Mouse (Mus musculus) cortical plate, adult 2 months (tissue): ENCODE measurements around the gene Rwdd2a. TPM values are rescaled to one million over a fixed set of nuclear protein-coding genes. Genes with fewer than 3 reads are reported as not detected.

Experiments
- H3K27ac ChIP-seq: fragments of 200-500 bp; 2 replicates; pipeline ENCODE4 v1.5.1; 2012; ENCODE audit warnings: low read length, control low read depth, inconsistent platforms; ENCODE audit not compliant: insufficient read depth
- H3K4me1 ChIP-seq: fragments of 200-500 bp; 2 replicates; pipeline ENCODE4 v1.6.1; 2011; ENCODE audit warnings: low read length; ENCODE audit not compliant: control insufficient read depth, insufficient read depth
- H3K4me3 ChIP-seq: fragments of 200-500 bp; 2 replicates; pipeline ENCODE4 v1.5.1; 2011; ENCODE audit warnings: mild to moderate bottlenecking, low read length, control low read depth; ENCODE audit not compliant: insufficient read depth
- CTCF ChIP-seq: fragments of 200-500 bp; IDR thresholded peaks from 2 replicates; pipeline ENCODE4 v1.5.1; 2011; ENCODE audit warnings: mild to moderate bottlenecking, control low read depth, low read length; ENCODE audit not compliant: insufficient read depth; ENCODE audit errors: extremely low read depth
- POLR2A ChIP-seq: fragments of 200-500 bp; IDR thresholded peaks from 2 replicates; pipeline ENCODE4 v1.6.1; 2011; ENCODE audit warnings: mild to moderate bottlenecking, low read length, control low read depth; ENCODE audit not compliant: insufficient read depth; ENCODE audit errors: extremely low read depth
- polyA plus RNA-seq: library from polyadenylated mRNA; depleted of rRNA; stranded (reverse); fragments of >200 nt; gene quantifications from 2 replicates; pipeline ENCODE4 v1.2.3, GENCODE M21; 2012

Gene Rwdd2a
- polyA plus RNA-seq, 1 experiment: 24.2 TPM

- no peak overlapping the region for H3K4me3 ChIP-seq
- TF ChIP-seq POLR2A: no peak
- no peak overlapping the region for H3K27ac ChIP-seq
- no peaks in the 10 kb centered on the region for H3K4me1 ChIP-seq
Observed at GRCm38 (mm10) chr9:86560543-86560942, 11.2 kb upstream of the Rwdd2a start.

- H3K27ac ChIP-seq: no peak overlapping the region
- TF ChIP-seq POLR2A (no peak), CTCF (no peak)
- no peak overlapping the region for H3K4me3 ChIP-seq
- H3K4me1 ChIP-seq: 0 out of 2 replicates have a peak, but pooled peaks cover 1% of the 10 kb centered on the region
Observed at GRCm38 (mm10) chr9:86569314-86569910, 2.4 kb upstream of the Rwdd2a start.

GRCm38 (mm10) chr9:86570261-86570890, 1.4 kb upstream of the Rwdd2a start:
- Histone ChIP-seq H3K4me1 (0 out of 2 replicates have a peak, but pooled peaks cover 1% of the 10 kb centered on the region), H3K27ac (no peak overlapping the region), H3K4me3 (0 out of 2 replicates have a peak overlapping the region, but pooled peaks have one; percentile 85)
- TF ChIP-seq POLR2A (no peak), CTCF (no peak)

DNA sequence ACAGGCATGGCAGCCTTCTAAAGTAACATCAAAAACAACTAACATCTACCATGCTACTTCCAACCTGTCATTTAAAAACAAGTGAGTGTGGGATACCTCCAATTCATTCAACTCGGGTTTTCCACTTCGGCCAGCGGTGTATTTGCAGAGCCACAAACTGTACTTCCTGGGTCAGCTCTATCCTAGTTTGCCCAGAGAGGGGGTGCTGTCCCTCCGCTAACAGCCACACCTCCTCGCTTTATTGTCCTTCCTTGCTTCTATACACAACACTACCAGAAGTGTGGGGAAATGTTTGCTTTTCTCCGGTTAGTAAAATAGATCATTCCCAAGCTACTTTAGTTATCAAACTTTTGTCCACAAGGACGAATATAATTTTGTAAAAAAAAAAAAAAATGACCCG, 845 bp upstream of the Rwdd2a start:
- no peak for TF ChIP-seq CTCF
- TF ChIP-seq POLR2A: no peak
- peak overlapping the region; percentile 85; the same call in 1 of the 2 replicates for H3K4me3 ChIP-seq
- 0 out of 2 replicates have a peak, but pooled peaks cover 1% of the 10 kb centered on the region for H3K4me1 ChIP-seq
- H3K27ac ChIP-seq: no peak overlapping the region

GRCm38 (mm10) chr9:86572196-86572595, 405 bp downstream of the Rwdd2a start:
- Histone ChIP-seq H3K4me1 (0 out of 2 replicates have a peak, but pooled peaks cover 1% of the 10 kb centered on the region), H3K27ac (peak overlapping the region; percentile 61), H3K4me3 (peak overlapping the region; percentile 85)
- no peak for TF ChIP-seq POLR2A
- TF ChIP-seq CTCF: no peak

GRCm38 (mm10) chr9:86572636-86573291, 973 bp downstream of the Rwdd2a start:
- 0 out of 2 replicates have a peak, but pooled peaks cover 1% of the 10 kb centered on the region for H3K4me1 ChIP-seq
- TF ChIP-seq CTCF (peak; percentile 75), POLR2A (no peak)
- peak overlapping the region; percentile 85 for H3K4me3 ChIP-seq
- no peak overlapping the region for H3K27ac ChIP-seq

DNA sequence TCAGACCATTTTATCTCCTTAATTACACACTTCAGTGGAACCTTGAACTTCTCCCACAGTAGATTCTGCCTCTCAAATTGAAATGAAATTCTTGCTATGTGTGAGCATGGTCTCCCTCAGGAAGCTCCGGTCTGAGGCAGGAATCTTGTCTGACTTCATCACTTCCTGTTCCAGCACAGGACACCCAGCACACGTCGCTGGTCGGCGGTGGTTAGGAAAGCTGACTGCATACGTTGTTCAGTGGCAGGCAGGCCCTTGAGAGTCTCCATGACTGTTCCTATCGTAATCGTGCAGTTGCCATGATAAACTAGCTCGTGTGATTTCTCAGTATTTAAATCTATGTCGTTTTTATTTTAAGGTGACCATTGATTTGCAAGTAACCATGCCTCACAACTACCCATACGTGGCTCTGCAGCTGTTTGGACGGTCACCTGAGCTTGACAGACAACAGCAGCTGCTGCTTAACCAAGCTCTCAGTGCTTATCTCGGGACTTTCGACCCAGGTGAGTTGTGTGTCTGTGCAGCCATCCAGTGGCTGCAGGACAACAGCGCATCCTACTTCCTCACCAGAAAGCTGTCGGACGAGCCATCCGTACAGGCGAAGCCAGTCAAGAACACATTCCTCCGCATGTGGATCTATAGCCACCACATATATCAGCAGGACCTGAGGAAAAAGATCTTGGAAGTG, 2.0 kb downstream of the Rwdd2a start:
- Histone ChIP-seq H3K27ac (no peak overlapping the region), H3K4me3 (no peak overlapping the region), H3K4me1 (0 out of 2 replicates have a peak, but pooled peaks cover 1% of the 10 kb centered on the region)
- TF ChIP-seq POLR2A (no peak), CTCF (no peak)

DNA sequence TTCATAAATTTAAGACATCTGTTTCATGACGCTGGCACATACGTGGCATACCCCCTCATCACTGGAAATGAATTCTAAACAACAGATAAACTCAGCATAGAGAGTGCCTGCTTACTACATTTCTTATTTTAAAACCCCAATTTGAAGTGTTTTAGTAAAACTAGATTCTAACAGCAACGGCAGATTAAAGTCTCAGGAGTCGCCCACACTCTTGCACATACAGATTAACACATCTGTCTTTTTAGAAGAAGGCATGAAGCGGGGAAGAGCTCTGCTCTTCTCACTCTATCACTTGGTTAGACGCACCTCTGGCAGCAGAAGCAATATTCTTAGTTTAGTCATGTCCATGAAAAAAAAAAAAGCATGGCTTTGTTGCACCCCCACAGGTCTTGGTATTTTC, 3.4 kb downstream of the Rwdd2a start:
- no peak for TF ChIP-seq POLR2A
- TF ChIP-seq CTCF: no peak
- 0 out of 2 replicates have a peak, but pooled peaks cover 1% of the 10 kb centered on the region for H3K4me1 ChIP-seq
- H3K4me3 ChIP-seq: no peak overlapping the region
- H3K27ac ChIP-seq: no peak overlapping the region

DNA sequence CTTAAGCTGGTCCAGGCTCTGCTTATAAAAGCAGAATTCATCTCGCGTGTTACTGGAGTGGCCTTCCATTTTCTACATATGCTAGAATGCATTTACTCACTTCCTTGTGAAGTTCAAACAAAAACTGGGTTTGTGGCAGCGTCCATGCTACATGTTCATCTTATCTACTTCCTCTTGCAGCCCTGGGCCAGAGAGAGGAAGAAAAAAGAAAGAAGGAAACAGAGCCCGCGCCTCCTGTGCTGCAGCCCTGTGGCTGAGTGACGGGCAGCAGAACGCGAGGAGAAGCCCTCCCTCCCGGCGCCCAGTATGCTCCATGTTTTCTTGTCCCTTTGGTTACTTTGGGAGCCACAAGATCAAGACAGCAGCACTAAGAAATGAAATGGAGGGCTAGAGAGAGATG, 7.9 kb downstream of the Rwdd2a start:
- Histone ChIP-seq H3K27ac (no peak overlapping the region), H3K4me3 (no peak overlapping the region), H3K4me1 (no peaks in the 10 kb centered on the region)
- no peak for TF ChIP-seq CTCF

DNA sequence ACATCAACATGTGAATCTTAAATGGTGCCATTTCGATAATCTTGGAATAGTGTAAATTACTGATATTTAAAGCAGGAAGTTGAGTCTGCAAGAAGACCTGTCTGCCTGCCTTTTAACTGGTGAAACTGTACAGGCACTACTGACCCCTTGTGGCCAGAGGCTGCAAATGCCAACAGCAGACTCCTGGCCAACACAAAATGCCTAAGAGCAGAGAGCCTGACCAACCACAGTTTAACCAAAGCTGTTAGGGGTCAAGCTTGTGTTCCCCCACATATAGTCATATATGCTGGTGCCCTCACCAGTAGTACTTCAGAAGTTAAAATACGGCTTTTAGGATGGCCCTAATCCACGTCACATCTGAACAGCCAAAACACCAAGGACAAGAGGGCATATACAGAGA, 11.9 kb downstream of the Rwdd2a start:
- TF ChIP-seq POLR2A: no peak
- TF ChIP-seq CTCF: peak; percentile 90

More for the DNA sequence above, 11.9 kb downstream of the Rwdd2a start:
- H3K4me3 ChIP-seq: no peak overlapping the region
- H3K27ac ChIP-seq: no peak overlapping the region
- no peaks in the 10 kb centered on the region for H3K4me1 ChIP-seq
